Mouse (Mus musculus) forebrain, embryonic 14.5 days (tissue): ENCODE measurements around the gene Foxd4. TPM values are rescaled to one million over a fixed set of nuclear protein-coding genes. Genes with fewer than 3 reads are reported as not detected.
A peak's percentile ranks its signal among the peaks of the same experiment; 100 is the strongest.

Experiments
- ATAC-seq: fragments of 200-750 bp; cut with Nextera tagmentation; 2 replicates; pipeline ENCODE4 v1.8.0; 2017; ENCODE audit warnings: mild to moderate bottlenecking, moderate library complexity
- DNase-seq: peaks from one replicate; pipeline ENCODE4 v3.0.0-alpha.2; 2015; ENCODE audit warnings: low spot score
- H3K27ac ChIP-seq: fragments of 300-500 bp; sonication (generic); 2 replicates; pipeline ENCODE4 v1.5.1; 2014; ENCODE audit warnings: low read depth, mild to moderate bottlenecking, control low read depth, low read length, moderate library complexity
- H3K27me3 ChIP-seq: fragments of 300-500 bp; sonication (generic); replicated peaks from 2 replicates; pipeline ENCODE4 v1.6.1; 2014; ENCODE audit warnings: low read length, control low read depth, mixed read lengths; ENCODE audit not compliant: control insufficient read depth, insufficient read depth
- H3K36me3 ChIP-seq: fragments of 300-500 bp; sonication (generic); 2 replicates; pipeline ENCODE4 v1.6.1; 2014; ENCODE audit warnings: low read length, control low read depth; ENCODE audit not compliant: control insufficient read depth, insufficient read depth
- H3K4me1 ChIP-seq: fragments of 300-500 bp; sonication (generic); 2 replicates; pipeline ENCODE4 v1.6.1; 2014; ENCODE audit warnings: antibody characterized with exemption, low read length, control low read depth; ENCODE audit not compliant: control insufficient read depth, insufficient read depth
- H3K4me2 ChIP-seq: fragments of 300-500 bp; sonication (generic); 2 replicates; pipeline ENCODE4 v1.6.1; 2014; ENCODE audit warnings: mild to moderate bottlenecking, control low read depth, low read length
- H3K4me3 ChIP-seq: fragments of 300-500 bp; sonication (generic); 2 replicates; pipeline ENCODE4 v1.5.1; 2014; ENCODE audit warnings: low read depth, low read length, control low read depth
- H3K9ac ChIP-seq: fragments of 300-500 bp; sonication (generic); 2 replicates; pipeline ENCODE4 v1.6.1; 2014; ENCODE audit warnings: mild to moderate bottlenecking, low read length, control low read depth, moderate library complexity
- H3K9me3 ChIP-seq: fragments of 300-500 bp; sonication (generic); replicated peaks from 2 replicates; pipeline ENCODE4 v1.6.1; 2016; ENCODE audit warnings: low read length, control low read depth, mixed read lengths; ENCODE audit not compliant: control insufficient read depth
- WGBS: fragments of 180-500 bp; shearing (Covaris S2); extraction: QIAGEN DNeasy Blood & Tissue Kit; methylation state at CpG from one replicate; pipeline ENCODE4 v1.1.7; 2014; 5-methylcytosine and 5-hydroxymethylcytosine counted together
- polyA plus RNA-seq: library from polyadenylated mRNA; unstranded; fragments of >200 nt; fragmentation: Nextera tagmentation; extraction: Ambion mirVana; gene quantifications from 2 replicates; pipeline ENCODE4 v1.2.1, GENCODE M21; 2014

Foxd4 gene
- polyA plus RNA-seq, 1 experiment from 2014 or later = not detected

DNA sequence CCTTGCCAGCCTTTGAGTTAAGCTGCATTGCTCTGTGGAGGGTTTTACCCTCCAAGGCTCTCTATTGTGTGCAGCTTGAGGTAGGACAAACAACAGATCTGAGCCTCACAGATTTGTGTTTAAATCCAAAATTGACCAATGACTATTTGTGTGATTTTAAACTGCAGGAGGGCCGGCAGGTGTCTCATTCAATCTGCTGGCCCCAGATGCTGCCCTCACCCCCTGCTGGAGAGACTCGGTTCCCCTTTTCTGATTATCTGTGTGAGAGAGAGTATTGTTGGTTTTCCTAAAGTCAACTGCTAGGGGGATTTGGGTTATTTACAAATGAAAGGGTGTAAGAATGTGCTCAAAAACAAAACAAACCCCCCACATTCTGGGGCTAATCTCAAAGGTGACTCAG lies 1.3 kb upstream of the Foxd4 start:
- Histone ChIP-seq H3K4me3 (no peak overlapping the region), H3K36me3 (no peaks in the 10 kb centered on the region), H3K27me3 (peaks cover 61% of the 10 kb centered on the region), H3K9ac (no peak overlapping the region), H3K4me2 (no peak overlapping the region), H3K9me3 (no peaks in the 10 kb centered on the region), H3K27ac (no peak overlapping the region), H3K4me1 (peaks cover 11% of the 10 kb centered on the region; the same call in 1 of the 2 replicates)
- no peak for DNase-seq
- 0% methylated on average over 2 of the region's 2 CpGs for WGBS
- no peak for ATAC-seq

GRCm38 (mm10) chr19:24901666-24902065 lies 669 bp upstream of the Foxd4 start:
- DNase-seq = no peak
- WGBS = 2% methylated on average over 3 of the region's 3 CpGs
- no peak overlapping the region for H3K4me2 ChIP-seq
- peaks cover 11% of the 10 kb centered on the region; the same call in 1 of the 2 replicates for H3K4me1 ChIP-seq
- H3K27ac ChIP-seq = no peak overlapping the region
- no peak overlapping the region for H3K4me3 ChIP-seq
- H3K9me3 ChIP-seq = no peaks in the 10 kb centered on the region
- H3K27me3 ChIP-seq = peaks cover 67% of the 10 kb centered on the region
- no peak for ATAC-seq
- H3K9ac ChIP-seq = no peak overlapping the region
- no peaks in the 10 kb centered on the region for H3K36me3 ChIP-seq

DNA sequence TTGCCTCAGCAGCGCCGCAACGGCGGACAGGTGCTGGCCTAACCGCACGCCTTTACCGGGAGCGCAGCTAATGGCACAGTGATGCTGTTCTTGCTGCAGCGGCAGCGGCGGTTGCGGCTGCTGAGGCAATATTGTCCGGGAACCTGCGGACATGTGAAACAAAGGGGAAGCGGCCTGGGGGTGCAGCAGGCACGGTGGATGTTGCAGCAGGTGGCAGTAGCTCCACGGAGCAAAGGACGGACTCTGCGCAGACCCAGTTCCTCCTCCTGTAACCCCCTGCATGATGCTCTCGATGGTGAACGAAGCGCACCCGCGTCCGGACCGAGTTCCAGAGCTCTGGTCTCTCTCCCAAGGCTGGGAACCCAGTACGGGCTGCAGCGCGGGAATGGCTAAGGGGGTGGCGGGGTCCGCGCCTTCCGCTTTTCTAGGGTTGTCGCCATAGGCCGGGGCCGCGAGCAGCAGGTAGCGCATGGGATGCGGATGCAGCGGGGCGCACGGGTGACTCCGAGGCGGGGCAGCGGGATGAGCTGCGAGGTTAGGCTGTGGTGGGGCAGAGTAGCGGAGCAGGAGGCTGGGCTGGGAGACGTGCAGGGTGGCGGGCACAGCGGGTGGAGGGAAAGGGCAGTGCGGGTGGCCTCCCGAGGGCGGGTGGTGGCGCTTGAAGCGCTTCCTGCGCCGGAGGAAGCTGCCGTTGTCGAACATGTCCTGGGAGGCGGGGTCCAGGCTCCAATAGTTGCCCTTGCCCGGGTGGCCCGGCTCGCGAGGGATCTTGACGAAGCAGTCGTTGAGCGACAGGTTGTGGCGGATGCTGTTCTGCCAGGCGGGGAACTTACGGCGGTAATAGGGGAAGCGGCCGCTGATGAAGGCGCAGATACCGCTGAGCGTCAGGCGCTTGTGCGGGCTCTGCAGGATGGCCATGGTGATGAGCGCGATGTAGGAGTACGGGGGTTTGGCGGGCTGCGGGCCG lies 1.1 kb downstream of the Foxd4 start:
- H3K4me2 ChIP-seq = peak overlapping the region; percentile 74
- peak; percentile 57 for ATAC-seq
- H3K4me1 ChIP-seq = peaks cover 11% of the 10 kb centered on the region; the same call in 1 of the 2 replicates
- no peaks in the 10 kb centered on the region for H3K36me3 ChIP-seq
- H3K9ac ChIP-seq = peak overlapping the region; percentile 32
- no peak overlapping the region for H3K27ac ChIP-seq
- H3K4me3 ChIP-seq = peak overlapping the region; percentile 36
- WGBS = under 1% methylated on average over 83 of the region's 84 CpGs
- peaks cover 75% of the 10 kb centered on the region for H3K27me3 ChIP-seq
- peak; percentile 60 for DNase-seq
- no peaks in the 10 kb centered on the region for H3K9me3 ChIP-seq

DNA sequence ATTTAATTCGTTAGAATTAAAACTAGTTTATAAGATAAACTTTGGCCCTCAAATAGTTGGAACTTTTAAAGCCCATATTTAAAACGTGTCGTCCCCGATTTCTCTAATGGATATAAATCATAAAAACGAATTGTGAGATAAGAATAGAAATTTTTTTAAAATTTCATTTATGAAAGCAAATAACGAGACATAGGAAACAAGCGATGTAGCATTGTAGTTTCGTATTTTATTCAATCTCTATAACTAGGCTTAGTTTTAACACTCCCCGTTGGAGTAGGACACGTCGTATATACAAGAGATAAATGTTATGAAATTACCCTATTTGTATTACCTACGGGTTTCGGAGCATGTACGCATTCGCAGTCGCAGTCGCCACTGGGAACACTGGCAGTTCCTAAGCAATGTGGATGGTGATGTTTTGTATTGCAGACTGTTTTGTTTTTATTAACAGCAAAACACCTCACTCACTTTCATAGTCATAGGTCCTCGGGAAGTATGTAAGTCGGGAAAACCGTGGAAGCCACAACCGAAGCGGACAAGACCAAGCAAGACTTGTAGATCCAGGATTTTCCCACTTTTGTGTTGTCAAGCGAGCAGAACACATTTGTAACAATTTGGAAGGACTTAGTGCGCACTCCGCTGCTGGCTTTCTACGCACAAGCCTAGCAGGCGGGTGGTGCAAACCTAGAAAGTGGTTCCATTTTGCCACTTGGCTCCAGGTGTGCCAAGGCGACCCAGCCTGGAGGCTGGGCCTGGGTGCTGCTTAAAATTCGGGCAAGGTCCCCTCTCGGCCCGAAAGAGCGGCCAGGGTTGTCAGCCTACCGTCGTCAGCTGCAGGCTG lies 2.0 kb downstream of the Foxd4 start:
- H3K4me3 ChIP-seq = peak overlapping the region; percentile 36
- DNase-seq (peak; percentile 45), ATAC-seq (no peak)
- no peak overlapping the region for H3K27ac ChIP-seq
- peak overlapping the region; percentile 74 for H3K4me2 ChIP-seq
- H3K36me3 ChIP-seq = no peaks in the 10 kb centered on the region
- no peak overlapping the region for H3K9ac ChIP-seq
- peaks cover 73% of the 10 kb centered on the region for H3K27me3 ChIP-seq
- H3K4me1 ChIP-seq = peaks cover 11% of the 10 kb centered on the region; the same call in 1 of the 2 replicates
- WGBS = 2% methylated on average over 34 of the region's 34 CpGs
- no peaks in the 10 kb centered on the region for H3K9me3 ChIP-seq

GRCm38 (mm10) chr19:24897896-24898736 lies 2.9 kb downstream of the Foxd4 start:
- Histone ChIP-seq H3K9ac (no peak overlapping the region), H3K4me2 (no peak overlapping the region), H3K4me3 (no peak overlapping the region), H3K4me1 (peaks cover 11% of the 10 kb centered on the region; the same call in 1 of the 2 replicates), H3K36me3 (no peaks in the 10 kb centered on the region), H3K27me3 (peaks cover 67% of the 10 kb centered on the region), H3K9me3 (no peaks in the 10 kb centered on the region), H3K27ac (no peak overlapping the region)
- DNase-seq (no peak), ATAC-seq (no peak)
- WGBS = 1% methylated on average over 20 of the region's 20 CpGs

GRCm38 (mm10) chr19:24897006-24897895 lies 3.7 kb downstream of the Foxd4 start:
- Histone ChIP-seq H3K27me3 (peaks cover 59% of the 10 kb centered on the region), H3K27ac (no peak overlapping the region), H3K9me3 (no peaks in the 10 kb centered on the region), H3K4me2 (peak overlapping the region; percentile 12; the same call in 1 of the 2 replicates), H3K9ac (no peak overlapping the region; the same call in 1 of the 2 replicates), H3K4me1 (peaks cover 11% of the 10 kb centered on the region; the same call in 1 of the 2 replicates), H3K36me3 (no peaks in the 10 kb centered on the region), H3K4me3 (no peak overlapping the region; the same call in 1 of the 2 replicates)
- 3% methylated on average over 55 of the region's 57 CpGs for WGBS
- DNase-seq = no peak
- ATAC-seq = no peak

DNA sequence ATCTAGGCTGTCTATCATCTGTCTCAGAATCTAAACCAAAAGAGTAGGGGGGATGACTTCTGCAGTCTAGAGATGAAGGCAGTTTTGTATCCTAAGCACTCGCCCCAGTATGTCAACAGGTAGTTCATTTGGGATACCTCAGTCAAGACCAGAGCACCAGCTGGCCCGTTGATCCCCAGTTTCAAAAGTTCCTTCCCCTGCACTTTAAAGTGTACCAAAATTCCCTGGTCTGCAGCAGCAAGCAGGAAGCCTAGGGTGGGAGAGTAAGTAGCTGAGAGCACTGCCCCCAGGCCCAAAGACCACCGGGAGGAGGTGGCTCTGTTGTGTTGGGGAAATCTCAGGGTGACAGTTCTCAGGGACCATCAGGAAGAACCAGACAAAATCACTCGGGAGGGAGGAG lies 4.5 kb downstream of the Foxd4 start:
- Histone ChIP-seq H3K27me3 (peaks cover 52% of the 10 kb centered on the region), H3K9me3 (no peaks in the 10 kb centered on the region), H3K27ac (no peak overlapping the region), H3K4me3 (no peak overlapping the region), H3K4me1 (peaks cover 11% of the 10 kb centered on the region; the same call in 1 of the 2 replicates), H3K4me2 (no peak overlapping the region), H3K9ac (no peak overlapping the region), H3K36me3 (no peaks in the 10 kb centered on the region)
- 30% methylated on average over 4 of the region's 4 CpGs for WGBS
- ATAC-seq = no peak
- DNase-seq = no peak
